Mouse (Mus musculus) stomach, embryonic 16.5 days (tissue): Measurements from ENCODE around the gene Rpl12. TPM values are rescaled to one million over a fixed set of nuclear protein-coding genes. Genes with fewer than 3 reads are reported as not detected.
"Not testable (repeated sequence)": the region's sequence is repeated elsewhere in the genome, so short reads cannot be mapped to it uniquely, and the experiment has no call there.

ENCODE experiments used
- ATAC-seq: fragments of 200-750 bp; cut with Nextera tagmentation; 2 replicates; pipeline ENCODE4 v1.8.0; 2017; ENCODE audit warnings: moderate number of reproducible peaks, moderate TSS enrichment; ENCODE audit not compliant: insufficient read depth, low FRiP score
- H3K27ac ChIP-seq: fragments of 300-500 bp; sonication (generic); 2 replicates; pipeline ENCODE4 v1.5.1; 2014; ENCODE audit warnings: low read length
- H3K27me3 ChIP-seq: fragments of 300-500 bp; sonication (generic); 2 replicates; pipeline ENCODE4 v1.6.1; 2014; ENCODE audit warnings: low read length, control low read depth, mixed read lengths; ENCODE audit not compliant: control insufficient read depth, insufficient read depth
- H3K36me3 ChIP-seq: fragments of 300-500 bp; sonication (generic); 2 replicates; pipeline ENCODE4 v1.6.1; 2014; ENCODE audit warnings: low read length; ENCODE audit not compliant: control insufficient read depth, insufficient read depth
- H3K4me1 ChIP-seq: fragments of 300-500 bp; sonication (generic); 2 replicates; pipeline ENCODE4 v1.6.1; 2014; ENCODE audit warnings: low read length, control low read depth, mixed read lengths; ENCODE audit not compliant: control insufficient read depth, insufficient read depth
- H3K4me2 ChIP-seq: fragments of 300-500 bp; sonication (generic); 2 replicates; pipeline ENCODE4 v1.6.1; 2014; ENCODE audit warnings: low read depth, low read length, mixed read lengths
- H3K4me3 ChIP-seq: fragments of 300-500 bp; sonication (generic); replicated peaks from 2 replicates; pipeline ENCODE4 v1.5.1; 2014; ENCODE audit warnings: mild to moderate bottlenecking, low read length
- H3K9ac ChIP-seq: fragments of 300-500 bp; sonication (generic); 2 replicates; pipeline ENCODE4 v1.6.1; 2014; ENCODE audit warnings: low read length
- H3K9me3 ChIP-seq: fragments of 300-500 bp; sonication (generic); replicated peaks from 2 replicates; pipeline ENCODE4 v1.6.1; 2016; ENCODE audit warnings: low read length, control low read depth; ENCODE audit not compliant: control insufficient read depth
- WGBS: fragments of 180-500 bp; shearing (Covaris S2); extraction: QIAGEN DNeasy Blood & Tissue Kit; methylation state at CpG from one replicate; pipeline ENCODE4 v1.1.7; 2014; 5-methylcytosine and 5-hydroxymethylcytosine counted together
- polyA plus RNA-seq: library from polyadenylated mRNA; unstranded; fragments of >200 nt; fragmentation: Nextera tagmentation; extraction: Ambion mirVana; gene quantifications from 2 replicates; pipeline ENCODE4 v1.2.1, GENCODE M21; 2015

Rpl12 gene
- polyA plus RNA-seq, 1 experiment from 2014 or later = 174 TPM

DNA sequence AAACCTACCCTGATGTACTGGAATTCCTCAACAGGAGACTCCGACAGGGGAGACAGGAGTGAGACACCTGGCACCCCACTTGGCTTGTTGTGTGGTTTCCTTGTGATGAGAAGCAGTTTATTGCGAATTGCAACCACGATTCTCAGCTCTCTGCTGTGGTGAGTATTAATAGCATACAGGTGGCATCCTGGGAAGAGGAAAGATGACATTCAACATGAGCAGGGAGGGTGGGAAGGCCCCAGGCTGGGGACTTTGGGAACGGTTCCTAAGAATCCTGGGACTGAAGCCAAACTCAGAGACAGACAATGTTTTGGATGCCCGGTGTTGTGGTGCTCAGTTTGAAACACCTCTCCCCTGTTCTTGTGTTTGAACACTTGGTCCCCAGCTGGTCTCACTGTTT lies 43.7 kb downstream of the Rpl12 start:
- no peaks in the 10 kb centered on the region for H3K27me3 ChIP-seq
- no peak for ATAC-seq
- 72% methylated on average over 5 of the region's 5 CpGs for WGBS
- H3K36me3 ChIP-seq = no peaks in the 10 kb centered on the region
- H3K4me2 ChIP-seq = no peak overlapping the region
- no peak overlapping the region for H3K9ac ChIP-seq
- H3K9me3 ChIP-seq = no peaks in the 10 kb centered on the region
- H3K27ac ChIP-seq = no peak overlapping the region
- H3K4me1 ChIP-seq = no peaks in the 10 kb centered on the region
- H3K4me3 ChIP-seq = no peak overlapping the region

DNA sequence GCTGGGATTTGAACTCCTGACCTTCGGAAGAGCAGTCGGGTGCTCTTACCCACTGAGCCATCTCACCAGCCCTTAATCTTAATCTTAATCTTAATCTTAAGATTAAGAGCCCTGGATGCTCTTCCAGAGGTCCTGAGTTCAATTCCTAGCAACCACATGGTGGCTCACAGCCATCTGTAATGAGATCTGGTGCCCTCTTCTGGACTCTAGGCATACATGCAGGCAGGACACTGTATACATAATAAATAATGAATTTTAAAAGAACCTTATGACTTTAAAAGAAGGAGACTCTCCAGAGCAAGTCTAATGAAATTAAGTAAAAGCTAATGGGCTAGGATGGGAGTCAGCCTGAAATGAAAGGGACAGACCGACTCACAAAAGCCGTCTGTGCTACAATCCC lies 47.7 kb downstream of the Rpl12 start:
- not testable (repeated sequence) for H3K9ac ChIP-seq, H3K27ac ChIP-seq, H3K9me3 ChIP-seq, H3K4me3 ChIP-seq, H3K4me2 ChIP-seq, H3K27me3 ChIP-seq, ATAC-seq, H3K4me1 ChIP-seq, H3K36me3 ChIP-seq
- 76% methylated on average over 4 of the region's 4 CpGs for WGBS

DNA sequence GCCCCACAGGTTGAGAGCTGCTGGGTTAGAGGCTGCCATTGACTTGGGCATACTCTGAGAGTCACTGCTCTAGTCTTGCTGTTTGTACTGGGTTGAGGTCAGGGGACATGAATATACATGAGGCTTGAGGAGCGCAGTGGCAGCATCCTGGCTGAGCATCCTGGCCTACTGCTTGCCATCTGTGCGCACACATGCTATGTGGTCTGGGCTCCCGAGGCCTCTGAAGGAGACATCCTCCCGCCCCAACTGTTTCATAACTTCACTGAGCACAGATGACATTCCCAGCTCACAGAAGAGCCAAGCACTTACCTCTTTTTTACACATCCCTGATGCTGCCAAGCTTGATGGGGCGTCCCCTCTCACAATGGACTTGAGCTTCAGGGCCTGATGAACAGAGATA lies 53.5 kb downstream of the Rpl12 start:
- Histone ChIP-seq H3K36me3 (no peaks in the 10 kb centered on the region), H3K4me3 (no peak overlapping the region), H3K4me2 (no peak overlapping the region), H3K27ac (no peak overlapping the region), H3K27me3 (no peaks in the 10 kb centered on the region), H3K9ac (no peak overlapping the region), H3K4me1 (no peaks in the 10 kb centered on the region), H3K9me3 (no peaks in the 10 kb centered on the region)
- ATAC-seq = no peak
- WGBS = 83% methylated on average over 5 of the region's 5 CpGs

Other genes with a start within 250 kb of the Rpl12 start
- 71.9 and 82.7 TPM in 2 replicates for gene Cdk9, start 248.5 kb upstream of the Rpl12 start, polyA plus RNA-seq
- 26.8 and 27.4 TPM in 2 replicates for gene Sh2d3c, start 240.5 kb upstream of the Rpl12 start, polyA plus RNA-seq
- 0.20 and 0.28 TPM in 2 replicates for gene 6330409D20Rik, start 220.5 kb upstream of the Rpl12 start, polyA plus RNA-seq
- 59.2 and 67.0 TPM in 2 replicates for gene Tor2a, start 204.3 kb upstream of the Rpl12 start, polyA plus RNA-seq
- gene Ttc16, start 185.9 kb upstream of the Rpl12 start, polyA plus RNA-seq = 0.12 and 0.21 TPM in 2 replicates
- gene Ptrh1, start 185.8 kb upstream of the Rpl12 start, polyA plus RNA-seq = 3.9 and 6.7 TPM in 2 replicates
- gene Cfap157, start 177.1 kb upstream of the Rpl12 start, polyA plus RNA-seq = 0.10 and 0.41 TPM in 2 replicates
- gene Stxbp1, start 114.3 kb upstream of the Rpl12 start, polyA plus RNA-seq = 20.8 and 23.2 TPM in 2 replicates
- gene Fam129b, start 85.4 kb upstream of the Rpl12 start, polyA plus RNA-seq = 108 and 139 TPM in 2 replicates
- 10.4 and 11.2 TPM in 2 replicates for gene Lrsam1, start 55 bp downstream of the Rpl12 start, polyA plus RNA-seq
- gene Slc2a8, start 20.5 kb downstream of the Rpl12 start, polyA plus RNA-seq = 14.6 and 14.9 TPM in 2 replicates
- gene Garnl3, start 170.1 kb downstream of the Rpl12 start, polyA plus RNA-seq = 14.1 and 16.6 TPM in 2 replicates